Mouse (Mus musculus): ENCODE results near the gene Wdr93.
A peak's percentile ranks its signal among the peaks of the same experiment; 100 is the strongest.

DNA sequence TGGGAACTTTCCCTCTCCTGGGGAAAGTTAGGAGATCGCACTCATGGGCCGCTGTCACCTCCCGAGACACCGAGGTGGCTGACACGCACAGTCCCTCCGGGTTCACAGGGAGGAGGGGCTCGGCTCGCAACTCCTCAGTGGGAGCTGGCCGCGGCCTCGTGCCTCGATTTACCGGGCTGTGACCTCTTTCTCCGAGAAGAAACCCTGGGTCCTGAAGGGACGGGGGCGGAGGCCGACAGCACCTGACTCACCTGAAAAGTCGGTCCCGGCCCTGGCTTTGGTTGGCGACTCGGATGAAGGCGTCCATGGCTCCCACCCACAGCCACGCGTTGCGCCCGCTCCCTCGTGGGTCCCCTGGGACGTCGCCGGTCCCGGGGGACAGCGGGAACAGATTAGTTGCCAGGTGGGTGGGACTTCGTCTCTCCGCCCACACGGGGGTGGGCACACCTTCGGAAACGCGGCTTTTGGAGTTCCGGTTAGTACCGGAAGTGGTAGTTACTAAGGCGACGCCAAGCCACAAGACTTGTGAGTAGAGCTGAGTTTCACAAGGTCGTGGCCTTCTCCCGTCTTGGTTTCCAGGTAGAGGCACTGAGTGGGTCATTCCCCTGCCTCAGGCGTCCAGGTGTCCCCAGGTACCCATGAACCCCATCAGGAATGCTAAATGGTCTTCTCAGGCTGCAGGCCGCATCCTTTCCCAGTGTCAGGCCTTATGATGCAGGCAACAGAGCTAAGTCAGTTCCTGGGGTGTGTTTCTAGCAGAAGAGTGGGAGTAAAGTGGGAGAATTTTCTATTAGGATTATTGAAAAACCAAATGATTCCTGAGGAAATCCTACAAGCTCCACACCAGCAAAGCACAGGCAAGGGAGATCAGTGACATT lies at the start of gene Wdr93, which contains the start of gene Pex11a:
- no peak for TF ChIP-seq CTCF (IDR thresholded peaks at IDR 0.05; ENCODE audit: insufficient read depth, low read length)
- peak; percentile 39; the same call in 1 of the 2 replicates for TF ChIP-seq POLR2A (IDR thresholded peaks at IDR 0.05; ENCODE audit: borderline replicate concordance, extremely low read depth, low read depth, low read length)

All from lung, adult 2 months (tissue).